Mouse (Mus musculus): ENCODE data around the gene Pds5b. TPM values are rescaled to one million over a fixed set of nuclear protein-coding genes. Genes with fewer than 3 reads are reported as not detected.
"Not testable (repeated sequence)": the region's sequence is repeated elsewhere in the genome, so short reads cannot be mapped to it uniquely, and the experiment has no call there.

Pds5b gene
- polyA plus RNA-seq, 1 experiment from 2014 or later: 27.5 TPM

DNA sequence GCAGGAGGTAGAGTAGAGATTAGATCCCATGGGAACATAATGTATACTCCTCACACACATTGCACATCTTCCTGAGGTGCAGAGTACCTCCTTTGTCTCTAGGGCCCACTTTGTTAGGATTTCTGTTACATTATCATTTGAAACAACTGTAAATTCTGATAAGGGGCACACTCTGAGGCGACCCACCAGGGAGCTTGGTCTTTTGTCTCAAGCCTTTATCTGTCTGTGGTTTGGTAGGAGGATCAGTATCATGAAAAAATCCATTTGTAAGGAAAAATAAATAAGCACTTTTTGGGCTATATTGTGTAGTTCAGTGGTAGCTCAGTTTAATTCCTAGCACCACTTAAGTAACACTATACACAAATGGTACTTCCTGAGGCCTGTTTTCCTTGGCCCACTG lies 51.1 kb downstream of the Pds5b start:
- H3K27me3 ChIP-seq (replicated peaks; ENCODE audit: control insufficient read depth, insufficient read depth, low read length): no peaks in the 10 kb centered on the region
- peaks cover 7% of the 10 kb centered on the region; the same call in 1 of the 2 replicates for H3K36me3 ChIP-seq (ENCODE audit: control insufficient read depth, insufficient read depth, low read length)
- ATAC-seq: no peak
- no peak overlapping the region for H3K27ac ChIP-seq (ENCODE audit: low read depth, low read length)
- H3K4me3 ChIP-seq (ENCODE audit: low read length): no peak overlapping the region
- H3K4me1 ChIP-seq (ENCODE audit: control insufficient read depth, insufficient read depth, low read depth, low read length): no peaks in the 10 kb centered on the region
- H3K4me2 ChIP-seq (ENCODE audit: low read length): no peak overlapping the region
- 76% methylated on average over 1 of the region's 1 CpGs for WGBS
- H3K9me3 ChIP-seq (ENCODE audit: control insufficient read depth, low read length): no peaks in the 10 kb centered on the region
- no peak overlapping the region for H3K9ac ChIP-seq (ENCODE audit: low read depth, low read length)

GRCm38 (mm10) chr5:150737028-150737427 lies 63.5 kb downstream of the Pds5b start:
- 89% methylated on average over 3 of the region's 3 CpGs for WGBS
- not testable (repeated sequence) for ATAC-seq; H3K9ac ChIP-seq (ENCODE audit: low read depth, low read length); H3K27me3 ChIP-seq (replicated peaks; ENCODE audit: control insufficient read depth, insufficient read depth, low read length); H3K27ac ChIP-seq (ENCODE audit: low read depth, low read length); H3K4me3 ChIP-seq (ENCODE audit: low read length); H3K4me2 ChIP-seq (ENCODE audit: low read length); H3K36me3 ChIP-seq (ENCODE audit: control insufficient read depth, insufficient read depth, low read length); H3K4me1 ChIP-seq (ENCODE audit: control insufficient read depth, insufficient read depth, low read depth, low read length); H3K9me3 ChIP-seq (ENCODE audit: control insufficient read depth, low read length)

DNA sequence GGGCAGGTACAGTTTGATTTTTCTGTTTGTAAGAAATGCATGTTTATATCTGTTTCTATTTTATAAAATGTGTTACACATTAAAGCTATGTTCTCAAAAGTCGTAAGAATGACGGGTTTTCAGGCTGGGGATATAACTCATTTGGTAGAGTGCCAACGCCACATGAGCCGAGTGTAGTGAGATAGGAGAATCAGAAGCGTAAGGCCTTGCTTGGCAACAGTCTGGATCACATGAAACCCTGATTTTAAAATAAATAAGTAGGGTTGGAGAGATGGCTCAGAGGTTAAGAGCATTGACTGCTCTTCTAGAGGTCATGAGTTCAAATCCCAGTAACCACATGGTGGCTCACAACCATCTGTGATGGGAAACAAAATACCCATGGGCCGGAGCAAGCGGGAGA lies 65.8 kb downstream of the Pds5b start:
- no peak for ATAC-seq
- no peak overlapping the region for H3K27ac ChIP-seq (ENCODE audit: low read depth, low read length)
- no peak overlapping the region for H3K4me2 ChIP-seq (ENCODE audit: low read length)
- no peak overlapping the region for H3K9ac ChIP-seq (ENCODE audit: low read depth, low read length)
- no peak overlapping the region for H3K4me3 ChIP-seq (ENCODE audit: low read length)
- WGBS: 86% methylated on average over 7 of the region's 7 CpGs
- H3K27me3 ChIP-seq (replicated peaks; ENCODE audit: control insufficient read depth, insufficient read depth, low read length): no peaks in the 10 kb centered on the region
- H3K36me3 ChIP-seq (ENCODE audit: control insufficient read depth, insufficient read depth, low read length): peaks cover 6% of the 10 kb centered on the region; the same call in 1 of the 2 replicates
- H3K9me3 ChIP-seq (ENCODE audit: control insufficient read depth, low read length): no peaks in the 10 kb centered on the region
- no peaks in the 10 kb centered on the region for H3K4me1 ChIP-seq (ENCODE audit: control insufficient read depth, insufficient read depth, low read depth, low read length)

DNA sequence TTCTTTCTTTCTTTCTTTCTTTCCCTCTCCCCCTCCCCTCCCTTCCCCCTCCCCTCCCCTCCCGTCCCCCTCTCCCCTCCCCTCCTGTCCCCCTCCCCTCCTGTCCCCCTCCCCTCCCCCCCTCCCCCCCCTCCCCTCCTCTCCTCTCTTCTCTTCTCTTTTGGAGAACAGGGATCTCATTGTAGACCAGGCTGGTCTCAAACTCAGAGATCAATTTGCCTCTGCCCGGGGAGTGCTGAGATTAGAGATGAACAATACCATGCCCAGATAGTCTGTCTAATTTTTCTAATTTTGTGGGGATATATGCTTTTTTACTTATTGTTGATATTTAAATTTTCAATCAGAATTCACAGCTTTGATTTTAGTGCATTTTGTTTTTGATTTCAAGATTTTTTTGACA lies 67.1 kb downstream of the Pds5b start:
- no peak overlapping the region for H3K4me3 ChIP-seq (ENCODE audit: low read length)
- H3K9me3 ChIP-seq (ENCODE audit: control insufficient read depth, low read length): no peaks in the 10 kb centered on the region
- H3K27ac ChIP-seq (ENCODE audit: low read depth, low read length): no peak overlapping the region
- H3K4me1 ChIP-seq (ENCODE audit: control insufficient read depth, insufficient read depth, low read depth, low read length): no peaks in the 10 kb centered on the region
- H3K4me2 ChIP-seq (ENCODE audit: low read length): no peak overlapping the region
- no peaks in the 10 kb centered on the region for H3K27me3 ChIP-seq (replicated peaks; ENCODE audit: control insufficient read depth, insufficient read depth, low read length)
- ATAC-seq: no peak
- peaks cover 6% of the 10 kb centered on the region; the same call in 1 of the 2 replicates for H3K36me3 ChIP-seq (ENCODE audit: control insufficient read depth, insufficient read depth, low read length)
- 25% methylated on average over 2 of the region's 2 CpGs for WGBS
- H3K9ac ChIP-seq (ENCODE audit: low read depth, low read length): no peak overlapping the region

DNA sequence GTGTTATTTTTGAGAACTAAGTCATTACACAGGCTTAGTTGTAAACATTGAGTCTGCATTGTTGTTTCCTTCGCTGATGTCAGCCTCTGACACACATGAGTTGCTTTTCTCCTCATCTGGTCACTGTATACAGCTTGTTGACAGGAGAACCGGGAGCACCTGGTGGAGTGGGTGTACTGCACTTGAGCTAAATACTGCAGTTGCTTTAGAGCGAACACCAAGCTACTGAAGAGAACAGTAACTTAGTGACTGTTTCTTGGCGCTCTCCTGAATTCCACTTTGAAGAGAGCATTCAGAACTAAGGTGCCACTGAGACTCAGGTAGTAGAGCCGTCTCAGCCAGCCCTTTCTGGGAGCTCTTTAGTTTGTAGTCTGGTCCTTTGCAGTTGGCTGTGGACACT lies 83.1 kb downstream of the Pds5b start:
- no peaks in the 10 kb centered on the region for H3K9me3 ChIP-seq (ENCODE audit: control insufficient read depth, low read length)
- ATAC-seq: no peak
- peaks cover 12% of the 10 kb centered on the region; the same call in 1 of the 2 replicates for H3K36me3 ChIP-seq (ENCODE audit: control insufficient read depth, insufficient read depth, low read length)
- no peak overlapping the region for H3K9ac ChIP-seq (ENCODE audit: low read depth, low read length)
- H3K4me3 ChIP-seq (ENCODE audit: low read length): no peak overlapping the region
- no peak overlapping the region for H3K4me2 ChIP-seq (ENCODE audit: low read length)
- 95% methylated on average over 5 of the region's 5 CpGs for WGBS
- no peaks in the 10 kb centered on the region for H3K4me1 ChIP-seq (ENCODE audit: control insufficient read depth, insufficient read depth, low read depth, low read length)
- no peak overlapping the region for H3K27ac ChIP-seq (ENCODE audit: low read depth, low read length)
- no peaks in the 10 kb centered on the region for H3K27me3 ChIP-seq (replicated peaks; ENCODE audit: control insufficient read depth, insufficient read depth, low read length)

- Histone ChIP-seq H3K9me3 (ENCODE audit: control insufficient read depth, low read length) (no peaks in the 10 kb centered on the region), H3K4me1 (ENCODE audit: control insufficient read depth, insufficient read depth, low read depth, low read length) (no peaks in the 10 kb centered on the region), H3K4me2 (ENCODE audit: low read length) (no peak overlapping the region), H3K27ac (ENCODE audit: low read depth, low read length) (no peak overlapping the region), H3K27me3 (replicated peaks; ENCODE audit: control insufficient read depth, insufficient read depth, low read length) (no peaks in the 10 kb centered on the region), H3K4me3 (ENCODE audit: low read length) (no peak overlapping the region), H3K36me3 (ENCODE audit: control insufficient read depth, insufficient read depth, low read length) (peaks cover 7% of the 10 kb centered on the region; the same call in 1 of the 2 replicates), H3K9ac (ENCODE audit: low read depth, low read length) (no peak overlapping the region)
- ATAC-seq: no peak
- 31% methylated on average over 5 of the region's 5 CpGs for WGBS
Measured at GRCm38 (mm10) chr5:150772403-150772802, 98.9 kb downstream of the Pds5b start.

DNA sequence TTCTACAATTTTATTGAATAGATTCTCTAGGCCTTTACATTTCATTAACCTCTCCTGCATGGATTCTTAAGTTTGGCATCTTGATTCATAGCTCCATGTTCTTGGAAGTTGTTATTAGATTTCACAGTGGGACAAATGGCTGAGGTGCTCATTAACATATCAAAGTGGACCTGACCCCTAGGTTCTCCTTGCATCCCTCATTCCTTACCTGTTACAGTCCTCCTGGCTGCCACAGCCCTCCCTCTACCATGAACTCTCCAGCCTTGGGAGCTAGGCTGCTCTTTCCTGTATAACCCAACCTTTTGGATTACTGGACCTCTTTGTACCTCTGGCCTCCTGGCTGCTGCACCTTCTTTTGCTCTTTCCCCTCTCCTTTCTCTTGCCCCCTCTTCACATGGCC lies 99.5 kb downstream of the Pds5b start:
- Histone ChIP-seq H3K9ac (ENCODE audit: low read depth, low read length) (no peak overlapping the region), H3K36me3 (ENCODE audit: control insufficient read depth, insufficient read depth, low read length) (peaks cover 7% of the 10 kb centered on the region; the same call in 1 of the 2 replicates), H3K4me1 (ENCODE audit: control insufficient read depth, insufficient read depth, low read depth, low read length) (no peaks in the 10 kb centered on the region), H3K9me3 (ENCODE audit: control insufficient read depth, low read length) (no peaks in the 10 kb centered on the region), H3K4me2 (ENCODE audit: low read length) (no peak overlapping the region), H3K27me3 (replicated peaks; ENCODE audit: control insufficient read depth, insufficient read depth, low read length) (no peaks in the 10 kb centered on the region), H3K27ac (ENCODE audit: low read depth, low read length) (no peak overlapping the region), H3K4me3 (ENCODE audit: low read length) (no peak overlapping the region)
- ATAC-seq: no peak

DNA sequence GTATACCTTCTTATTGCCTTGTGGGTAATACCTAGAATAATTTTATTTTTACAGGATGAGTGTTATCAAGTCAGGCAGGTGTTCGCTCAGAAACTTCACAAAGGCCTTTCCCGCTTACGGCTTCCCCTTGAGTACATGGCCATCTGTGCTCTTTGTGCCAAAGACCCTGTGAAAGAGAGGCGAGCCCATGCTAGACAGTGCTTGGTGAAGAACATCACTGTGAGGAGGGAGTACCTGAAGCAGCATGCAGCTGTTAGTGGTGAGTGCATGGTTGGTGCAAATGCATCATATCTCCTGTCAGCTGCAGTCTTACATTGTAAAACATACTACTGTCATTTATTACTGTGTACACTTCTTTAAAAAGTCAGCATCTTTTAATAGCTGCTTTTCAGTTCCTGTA lies 114.7 kb downstream of the Pds5b start:
- WGBS: 92% methylated on average over 4 of the region's 4 CpGs
- no peak overlapping the region for H3K4me2 ChIP-seq (ENCODE audit: low read length)
- H3K4me1 ChIP-seq (ENCODE audit: control insufficient read depth, insufficient read depth, low read depth, low read length): no peaks in the 10 kb centered on the region
- no peaks in the 10 kb centered on the region for H3K9me3 ChIP-seq (ENCODE audit: control insufficient read depth, low read length)
- no peak overlapping the region for H3K27ac ChIP-seq (ENCODE audit: low read depth, low read length)
- no peak overlapping the region for H3K4me3 ChIP-seq (ENCODE audit: low read length)
- peaks cover 19% of the 10 kb centered on the region for H3K36me3 ChIP-seq (ENCODE audit: control insufficient read depth, insufficient read depth, low read length)
- ATAC-seq: no peak
- no peak overlapping the region for H3K9ac ChIP-seq (ENCODE audit: low read depth, low read length)
- no peaks in the 10 kb centered on the region for H3K27me3 ChIP-seq (replicated peaks; ENCODE audit: control insufficient read depth, insufficient read depth, low read length)

- Histone ChIP-seq H3K4me2 (ENCODE audit: low read length) (no peak overlapping the region), H3K9ac (ENCODE audit: low read depth, low read length) (no peak overlapping the region), H3K27ac (ENCODE audit: low read depth, low read length) (no peak overlapping the region), H3K36me3 (ENCODE audit: control insufficient read depth, insufficient read depth, low read length) (peaks cover 16% of the 10 kb centered on the region), H3K4me3 (ENCODE audit: low read length) (no peak overlapping the region), H3K4me1 (ENCODE audit: control insufficient read depth, insufficient read depth, low read depth, low read length) (no peaks in the 10 kb centered on the region), H3K9me3 (ENCODE audit: control insufficient read depth, low read length) (no peaks in the 10 kb centered on the region), H3K27me3 (replicated peaks; ENCODE audit: control insufficient read depth, insufficient read depth, low read length) (no peaks in the 10 kb centered on the region)
- 95% methylated on average over 2 of the region's 2 CpGs for WGBS
- ATAC-seq: no peak
Measured at GRCm38 (mm10) chr5:150789039-150789438, 115.5 kb downstream of the Pds5b start.

- H3K4me1 ChIP-seq (ENCODE audit: control insufficient read depth, insufficient read depth, low read depth, low read length): no peaks in the 10 kb centered on the region
- no peak overlapping the region for H3K27ac ChIP-seq (ENCODE audit: low read depth, low read length)
- H3K9ac ChIP-seq (ENCODE audit: low read depth, low read length): no peak overlapping the region
- no peaks in the 10 kb centered on the region for H3K9me3 ChIP-seq (ENCODE audit: control insufficient read depth, low read length)
- 96% methylated on average over 6 of the region's 6 CpGs for WGBS
- H3K36me3 ChIP-seq (ENCODE audit: control insufficient read depth, insufficient read depth, low read length): peaks cover 18% of the 10 kb centered on the region
- ATAC-seq: no peak
- no peaks in the 10 kb centered on the region for H3K27me3 ChIP-seq (replicated peaks; ENCODE audit: control insufficient read depth, insufficient read depth, low read length)
- H3K4me3 ChIP-seq (ENCODE audit: low read length): no peak overlapping the region
- no peak overlapping the region for H3K4me2 ChIP-seq (ENCODE audit: low read length)
Measured at GRCm38 (mm10) chr5:150794181-150794580, 120.6 kb downstream of the Pds5b start.
